10 mouse cellular contexts compared by ENCODE assay signal in genomic region chr11:60346537-60346936, GRCm38 (mm10). TPM values are rescaled to one million over a fixed set of nuclear protein-coding genes. Genes with fewer than 3 reads are reported as not detected.
DNase-seq lines count a peak whose midpoint lies in the region; ATAC-seq and TF ChIP-seq lines count a peak whose summit lies in the region.
"Had no signal": no experiment of that assay in that cellular context is flagged by ENCODE, and none has a peak within 500 bp of the region (broad histone marks: within the 10 kb centered on the region; RNA-seq: fewer than 3 reads in every experiment).

No protein-coding gene starts in this region.

- intact Hi-C loops in left cerebral cortex, postnatal 4 days (cut with DNase I): no loop called here

- H3K4me3 ChIP-seq in lung, postnatal 0 days (ENCODE audit: low read depth, low read length): no peak overlapping the region
- H3K4me3 ChIP-seq in midbrain, embryonic 15.5 days: no peak overlapping the region
- no peak overlapping the region for H3K4me3 ChIP-seq in midbrain, embryonic 13.5 days (replicated peaks)
- H3K4me3 ChIP-seq: forebrain, embryonic 10.5 days had no signal

- H3K4me1 ChIP-seq in lung, postnatal 0 days (ENCODE audit: insufficient read depth, low read depth, low read length): peaks cover 13% of the 10 kb centered on the region; the same call in 1 of the 2 replicates
- H3K4me1 ChIP-seq in midbrain, embryonic 15.5 days: peaks cover 17% of the 10 kb centered on the region
- H3K4me1 ChIP-seq in midbrain, embryonic 13.5 days (replicated peaks): peaks cover 12% of the 10 kb centered on the region

- H3K9ac ChIP-seq in lung, postnatal 0 days (replicated peaks; ENCODE audit: low read depth): no peak overlapping the region
- H3K9ac ChIP-seq in midbrain, embryonic 15.5 days: no peak overlapping the region
- H3K9ac ChIP-seq in midbrain, embryonic 13.5 days (replicated peaks): no peak overlapping the region

- peak; percentile 78 for DNase-seq in left cerebral cortex, postnatal 4 days
- DNase-seq in left cerebral cortex, adult 8-10 months (ENCODE audit: low spot score in 2 of 2): no peak
- peak; percentile 84 for DNase-seq in adrenal gland, adult 2 months
- peak; percentile 83 for DNase-seq in cerebellum, adult 9-11 months
- peak; percentile 59 for DNase-seq in lung, postnatal 0 days (ENCODE audit: low spot score)
- no peak for DNase-seq in thymus, adult 18-20 months

- WGBS in lung, postnatal 0 days: 34% methylated on average over 4 of the region's 4 CpGs
- 60% methylated on average over 4 of the region's 4 CpGs for WGBS in midbrain, embryonic 15.5 days
- WGBS in midbrain, embryonic 13.5 days: 77% methylated on average over 4 of the region's 4 CpGs

- peak; percentile 32 for ATAC-seq in lung, postnatal 0 days
- no peak for ATAC-seq in midbrain, embryonic 15.5 days (replicated peaks)
- ATAC-seq in midbrain, embryonic 13.5 days: no peak
- ATAC-seq: hindbrain, embryonic 16.5 days had no signal

- no peaks in the 10 kb centered on the region for H3K27me3 ChIP-seq in lung, postnatal 0 days (replicated peaks; ENCODE audit: insufficient read depth, low read length)
- H3K27me3 ChIP-seq in midbrain, embryonic 15.5 days (replicated peaks): no peaks in the 10 kb centered on the region
- no peaks in the 10 kb centered on the region for H3K27me3 ChIP-seq in midbrain, embryonic 13.5 days

- no peak overlapping the region for H3K4me2 ChIP-seq in lung, postnatal 0 days (replicated peaks; ENCODE audit: low read depth, low read length)
- H3K4me2 ChIP-seq in midbrain, embryonic 15.5 days: no peak overlapping the region
- H3K4me2 ChIP-seq in midbrain, embryonic 13.5 days (replicated peaks): no peak overlapping the region

- peak overlapping the region; percentile 47 for H3K27ac ChIP-seq in lung, postnatal 0 days (ENCODE audit: low read length)
- H3K27ac ChIP-seq in midbrain, embryonic 15.5 days: no peak overlapping the region
- H3K27ac ChIP-seq in midbrain, embryonic 13.5 days: no peak overlapping the region
- H3K27ac ChIP-seq: forebrain, embryonic 10.5 days had no signal

- TF ChIP-seq CTCF in lung, postnatal 0 days (IDR thresholded peaks at IDR 0.05): no peak

- TF ChIP-seq EP300 in lung, postnatal 0 days (IDR thresholded peaks at IDR 0.05): no peak

- no peaks in the 10 kb centered on the region for H3K9me3 ChIP-seq in lung, postnatal 0 days (ENCODE audit: low read length)
- no peaks in the 10 kb centered on the region for H3K9me3 ChIP-seq in midbrain, embryonic 15.5 days
- no peaks in the 10 kb centered on the region for H3K9me3 ChIP-seq in midbrain, embryonic 13.5 days
- H3K9me3 ChIP-seq: forebrain, embryonic 10.5 days had no signal

- no peaks in the 10 kb centered on the region for H3K36me3 ChIP-seq in lung, postnatal 0 days (ENCODE audit: insufficient read depth, low read length)
- no peaks in the 10 kb centered on the region for H3K36me3 ChIP-seq in midbrain, embryonic 15.5 days (replicated peaks)
- no peaks in the 10 kb centered on the region for H3K36me3 ChIP-seq in midbrain, embryonic 13.5 days
- H3K36me3 ChIP-seq: forebrain, embryonic 10.5 days had no signal

RNA-seq across cellular contexts. Expression of gene Tom1l2, which starts 6.2 kb away (rescaled TPM):
- total RNA-seq in left cerebral cortex, postnatal 4 days (2021): 10 to 100 TPM; 86.8 to 90.6 TPM
- 100 to 1,000 TPM; 205 to 222 (median 215) TPM for total RNA-seq in left cerebral cortex, adult 8-10 months (2022)
- 10 to 100 TPM; 71.9 to 78.5 TPM for total RNA-seq in adrenal gland, adult 2 months (2021)
- 159 and 181 TPM in 2 replicates for polyA plus RNA-seq in adrenal gland, adult 2 months (2012; rRNA removed)
- polyA plus RNA-seq in lung, postnatal 0 days (2015; fragmentation: Nextera tagmentation; extraction: Ambion mirVana): 19.1 and 19.7 TPM in 2 replicates
- polyA plus RNA-seq in midbrain, embryonic 15.5 days (2015; fragmentation: Nextera tagmentation; extraction: Ambion mirVana): 72.6 and 73.3 TPM in 2 replicates
- polyA plus RNA-seq in midbrain, embryonic 13.5 days (2015; fragmentation: Nextera tagmentation; extraction: Ambion mirVana): 47.8 and 50.1 TPM in 2 replicates

RNA-seq across cellular contexts. Expression of gene Drc3, which starts 6.6 kb away (rescaled TPM):
- 1 to 10 TPM; 4.7 to 4.8 TPM for total RNA-seq in left cerebral cortex, postnatal 4 days (2021)
- 10 to 100 TPM in 1 of 4 experiments, 1 to 10 TPM in 3; 8.6 to 12.8 (median 9.3) TPM for total RNA-seq in left cerebral cortex, adult 8-10 months (2022)
- 1 to 10 TPM in 1 of 2 experiments, under 1 TPM in 1; 0.61 to 1.5 TPM for total RNA-seq in adrenal gland, adult 2 months (2021)
- polyA plus RNA-seq in adrenal gland, adult 2 months (2012; rRNA removed): 0.90 and 1.0 TPM in 2 replicates
- 16.8 and 18.0 TPM in 2 replicates for polyA plus RNA-seq in lung, postnatal 0 days (2015; fragmentation: Nextera tagmentation; extraction: Ambion mirVana)
- 6.1 and 6.3 TPM in 2 replicates for polyA plus RNA-seq in midbrain, embryonic 15.5 days (2015; fragmentation: Nextera tagmentation; extraction: Ambion mirVana)
- polyA plus RNA-seq in midbrain, embryonic 13.5 days (2015; fragmentation: Nextera tagmentation; extraction: Ambion mirVana): 4.3 and 5.1 TPM in 2 replicates

Comparison
In these comparisons a context has a peak if more than half of its experiments do, and no peak if none do; other contexts are left out.
1. DNase-seq: peak in left cerebral cortex, postnatal 4 days (single experiment), adrenal gland, adult 2 months (single experiment), cerebellum, adult 9-11 months (single experiment) and lung, postnatal 0 days (single experiment); none in left cerebral cortex, adult 8-10 months (0 of 2) and thymus, adult 18-20 months (0 of 2).